Mouse (Mus musculus) ES-E14 (cell line): ENCODE measurements at regions not wholly inside any gene's neighbourhood (a gene's known extent, or its start where the extent isn't known, plus 50 kb on each side); places are given as distances from the start of the nearest gene placed in this dataset.

Source experiments
- DNase-seq: peaks from one replicate; pipeline ENCODE4 v3.0.0-alpha.2; 2013; ENCODE audit warnings: low read depth, low spot score
- H3K27ac ChIP-seq: 2 replicates; pipeline ENCODE4 v1.5.1; 2012; ENCODE audit warnings: low read depth, mild to moderate bottlenecking, low read length, moderate library complexity, mixed read lengths; ENCODE audit not compliant: poor library complexity, insufficient read depth, severe bottlenecking
- H3K36me3 ChIP-seq: 2 replicates; pipeline ENCODE4 v1.6.1; 2012; ENCODE audit warnings: mild to moderate bottlenecking, low read length, moderate library complexity, mixed read lengths; ENCODE audit not compliant: control insufficient read depth, poor library complexity, insufficient read depth, severe bottlenecking
- H3K4me1 ChIP-seq, 2 experiments: fragments of 150-350 bp in 1 of 2; sonication (generic) in 1 of 2; 2 replicates each; pipeline ENCODE4 v1.6.1; 2012; ENCODE audit warnings: low read length in 2 of 2, mild to moderate bottlenecking in 1 of 2, mixed read lengths in 1 of 2; ENCODE audit not compliant: control insufficient read depth in 2 of 2, insufficient read depth in 2 of 2, poor library complexity in 1 of 2
- H3K4me3 ChIP-seq, 2 experiments: fragments of 150-350 bp in 1 of 2; sonication (generic) in 1 of 2; 2 replicates each; pipeline ENCODE4 v1.5.1; 2012; ENCODE audit warnings: low read length in 2 of 2, low read depth in 1 of 2, mild to moderate bottlenecking in 1 of 2, mixed read lengths in 1 of 2; ENCODE audit not compliant: insufficient read depth in 1 of 2, poor library complexity in 1 of 2, severe bottlenecking in 1 of 2
- H3K9ac ChIP-seq: 2 replicates; pipeline ENCODE4 v1.6.1; 2012; ENCODE audit warnings: low read depth, mild to moderate bottlenecking, low read length, mixed read lengths; ENCODE audit not compliant: poor library complexity, insufficient read depth, severe bottlenecking
- H3K9me3 ChIP-seq: fragments of 150-350 bp; sonication (generic); 2 replicates; pipeline ENCODE4 v1.6.1; 2012; ENCODE audit warnings: low read depth, mild to moderate bottlenecking, low read length; ENCODE audit not compliant: control insufficient read depth, insufficient read depth
- CHD2 ChIP-seq: IDR thresholded peaks from 2 replicates; pipeline ENCODE4 v1.6.1; 2014; ENCODE audit warnings: mild to moderate bottlenecking, low read depth, low read length, inconsistent platforms
- HCFC1 ChIP-seq: IDR thresholded peaks from 2 replicates; pipeline ENCODE4 v1.6.1; 2012; ENCODE audit warnings: low read length, inconsistent platforms, borderline replicate concordance; ENCODE audit not compliant: insufficient read depth
- MAFK ChIP-seq: IDR thresholded peaks from 2 replicates; pipeline ENCODE4 v1.6.1; 2014; ENCODE audit warnings: mild to moderate bottlenecking, low read depth, low read length, inconsistent platforms; ENCODE audit not compliant: insufficient read depth
- ZC3H11A ChIP-seq: IDR thresholded peaks from 2 replicates; pipeline ENCODE4 v1.6.1; 2012; ENCODE audit warnings: low read depth, mild to moderate bottlenecking, inconsistent platforms, low read length, borderline replicate concordance
- ZNF384 ChIP-seq: IDR thresholded peaks from 2 replicates; pipeline ENCODE4 v1.6.1; 2012; ENCODE audit warnings: low read depth, low read length, inconsistent platforms
- in situ Hi-C, 2 experiments: fragments of 600-800 bp; cut with MboI; formaldehyde crosslinking; loops; one replicate each; pipeline ENCODE4 v1.15.1; 2025; ENCODE audit warnings: low sequenced_read_pairs in 2 of 2, inconsistent platforms in 1 of 2; ENCODE audit not compliant: unreplicated experiment in 2 of 2

DNA sequence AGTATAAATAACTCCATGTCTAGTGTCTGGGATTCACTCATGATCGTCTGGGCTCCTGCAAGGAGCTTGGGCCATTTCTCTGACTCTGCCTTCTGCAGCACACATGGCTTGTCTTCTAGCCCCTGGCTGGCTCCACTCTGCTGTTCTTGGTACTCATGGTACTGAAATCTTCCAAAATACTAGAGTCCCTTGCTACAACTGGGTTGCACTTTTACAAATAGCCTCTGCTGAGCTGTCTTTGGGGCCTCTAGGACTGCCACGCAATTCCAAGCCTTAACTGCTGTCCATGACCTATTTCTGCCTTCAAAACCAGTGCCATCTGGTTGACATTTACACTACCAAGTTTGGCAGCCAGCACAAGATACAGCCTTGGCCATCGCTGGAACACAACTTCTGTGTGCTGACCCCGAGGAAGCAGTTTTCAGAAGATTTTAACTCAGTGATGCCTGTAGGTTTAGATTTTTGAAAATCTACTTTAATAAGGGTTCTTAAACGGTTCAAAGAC is 731.2 kb upstream of the Car8 start:
- Histone ChIP-seq H3K27ac (no peak overlapping the region), H3K9ac (no peak overlapping the region)
- in situ Hi-C loops = no loop called here

DNA sequence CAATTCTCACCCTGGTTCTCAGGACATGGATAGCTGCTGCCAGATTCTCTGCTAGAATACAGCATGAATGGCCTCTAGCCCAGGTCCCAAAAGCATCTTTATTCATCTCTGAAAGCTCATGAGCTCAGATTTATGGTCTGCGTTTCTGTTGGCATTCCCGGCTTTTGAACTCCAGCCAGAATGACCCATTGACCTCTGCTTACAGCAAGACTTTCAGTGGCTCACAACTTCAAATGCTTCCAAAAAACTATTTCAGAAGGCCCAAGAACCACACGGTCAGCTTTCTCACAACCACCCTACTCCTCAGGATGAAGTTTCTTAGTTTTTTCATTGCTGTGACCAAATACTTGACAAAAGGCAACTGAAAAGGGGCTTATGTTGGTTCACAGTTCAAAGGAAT is 729.9 kb upstream of the Car8 start:
- Histone ChIP-seq H3K9me3 (no peaks in the 10 kb centered on the region), H3K4me1 (no peaks in the 10 kb centered on the region), H3K36me3 (no peaks in the 10 kb centered on the region), H3K4me3 (no peak overlapping the region), H3K27ac (no peak overlapping the region), H3K9ac (no peak overlapping the region)
- TF ChIP-seq HCFC1 (no peak), MAFK (no peak), CHD2 (no peak), ZC3H11A (no peak), ZNF384 (no peak)
- in situ Hi-C loops = no loop called here
- DNase-seq = no peak

More for the DNA sequence above, 731.2 kb upstream of the Car8 start:
- H3K36me3 ChIP-seq = no peaks in the 10 kb centered on the region
- H3K4me1 ChIP-seq = no peaks in the 10 kb centered on the region
- no peaks in the 10 kb centered on the region for H3K9me3 ChIP-seq
- H3K4me3 ChIP-seq = no peak overlapping the region
- TF ChIP-seq CHD2 = no peak
- no peak for TF ChIP-seq ZNF384
- no peak for TF ChIP-seq MAFK
- no peak for DNase-seq

DNA sequence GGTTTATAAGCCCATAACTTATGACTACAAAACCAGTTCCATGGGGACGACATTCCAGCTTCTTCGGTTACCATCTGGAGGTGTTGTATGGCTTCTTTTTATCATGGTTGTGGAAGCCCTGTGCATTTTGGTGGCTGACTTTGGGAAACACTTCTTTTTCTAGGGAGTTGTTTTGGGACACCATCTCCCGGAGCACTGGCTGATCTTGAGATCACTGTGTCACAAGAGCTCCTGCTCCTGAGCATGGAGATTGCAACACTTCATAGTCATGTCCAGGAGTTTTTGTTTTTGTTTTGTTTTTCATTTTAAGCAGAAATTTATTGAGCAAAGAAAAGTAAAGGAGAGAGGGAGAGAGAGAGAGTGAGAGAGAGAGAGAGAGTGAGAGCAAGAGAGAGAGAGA is 729.1 kb upstream of the Car8 start:
- Histone ChIP-seq H3K4me1 (no peaks in the 10 kb centered on the region), H3K9me3 (no peaks in the 10 kb centered on the region), H3K4me3 (no peak overlapping the region), H3K36me3 (no peaks in the 10 kb centered on the region), H3K27ac (no peak overlapping the region), H3K9ac (no peak overlapping the region)
- TF ChIP-seq MAFK = no peak
- TF ChIP-seq ZC3H11A = no peak
- no peak for TF ChIP-seq CHD2
- no peak for TF ChIP-seq HCFC1
- TF ChIP-seq ZNF384 = no peak
- no peak for DNase-seq
- in situ Hi-C loops = no loop called here

DNA sequence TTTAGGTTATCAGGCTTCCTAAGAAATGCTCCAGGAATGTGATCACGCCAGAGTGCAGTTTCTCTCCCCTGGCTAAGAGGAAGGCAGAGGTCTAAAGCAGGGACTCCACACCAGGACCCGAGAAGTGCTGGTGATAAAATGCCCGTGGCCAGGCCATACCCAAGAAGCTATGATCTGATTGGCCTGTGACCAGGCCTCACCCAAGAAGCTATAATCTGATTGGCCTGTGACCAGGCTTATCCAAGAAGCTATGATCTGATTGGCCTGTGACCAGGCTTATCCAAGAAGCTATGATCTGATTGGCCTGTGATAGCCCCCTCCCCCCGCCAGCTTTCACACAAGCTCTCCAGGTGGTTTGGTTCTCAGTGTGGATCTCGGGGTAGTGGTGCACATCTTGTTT is 726.7 kb upstream of the Car8 start:
- no peak for TF ChIP-seq HCFC1
- no peak for TF ChIP-seq CHD2
- no peak for TF ChIP-seq ZC3H11A
- TF ChIP-seq MAFK = no peak
- TF ChIP-seq ZNF384 = no peak
- no peak for DNase-seq
- Histone ChIP-seq H3K36me3 (no peaks in the 10 kb centered on the region), H3K27ac (no peak overlapping the region), H3K9me3 (no peaks in the 10 kb centered on the region), H3K4me1 (no peaks in the 10 kb centered on the region), H3K4me3 (no peak overlapping the region), H3K9ac (no peak overlapping the region)
- in situ Hi-C loops = no loop called here

DNA sequence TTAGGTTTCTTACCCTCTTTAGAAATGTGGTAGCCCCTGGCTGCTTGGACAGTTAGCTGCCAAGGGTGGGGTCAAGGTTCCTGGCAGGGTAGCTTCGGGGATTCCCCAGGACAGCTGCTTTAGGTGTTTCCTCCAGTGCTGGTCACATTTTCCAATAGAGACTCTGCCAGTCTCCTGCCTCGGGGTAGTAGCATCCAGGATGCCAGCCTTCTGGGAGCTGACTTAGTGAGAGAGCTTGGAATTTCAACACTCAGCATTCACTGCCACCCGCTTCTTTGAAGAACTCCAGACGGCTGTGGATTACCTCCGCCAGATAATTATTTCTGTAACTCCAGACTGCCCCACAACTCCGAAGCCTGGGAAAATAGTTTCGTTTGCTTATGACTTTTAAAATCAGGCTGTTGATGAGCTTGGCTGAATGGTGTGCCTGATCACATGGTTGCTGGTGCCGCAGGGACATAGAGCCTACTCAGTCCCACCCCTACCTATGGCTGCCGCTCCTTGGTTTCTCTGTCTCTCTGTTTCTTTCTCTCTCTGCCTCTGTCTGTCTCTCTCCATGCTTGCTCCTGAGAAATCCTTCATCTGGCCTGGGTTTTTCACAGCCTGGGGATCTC is 724.2 kb upstream of the Car8 start:
- H3K4me3 ChIP-seq = no peak overlapping the region

More for the DNA sequence above, 724.2 kb upstream of the Car8 start:
- Histone ChIP-seq H3K9ac (no peak overlapping the region), H3K4me1 (peaks cover 0 to 5% of the 10 kb centered on the region in 2 experiments; a peak in 2 of 4 replicates), H3K27ac (no peak overlapping the region), H3K9me3 (no peaks in the 10 kb centered on the region), H3K36me3 (no peaks in the 10 kb centered on the region)
- DNase-seq = no peak
- in situ Hi-C loops = no loop called here
- TF ChIP-seq MAFK (no peak), ZC3H11A (no peak), HCFC1 (no peak), ZNF384 (no peak), CHD2 (no peak)
